Mouse (Mus musculus) embryonic facial prominence, embryonic 12.5 days (tissue): ENCODE results near the gene Kmt2e. TPM values are rescaled to one million over a fixed set of nuclear protein-coding genes. Genes with fewer than 3 reads are reported as not detected.
"Not testable (repeated sequence)": the region's sequence is repeated elsewhere in the genome, so short reads cannot be mapped to it uniquely, and the experiment has no call there.

Experiments used
- ATAC-seq: fragments of 200-750 bp; cut with Nextera tagmentation; 2 replicates; pipeline ENCODE4 v1.8.0; 2017; ENCODE audit not compliant: insufficient number of reproducible peaks, insufficient read depth, low FRiP score, low TSS enrichment
- H3K27ac ChIP-seq: fragments of 300-500 bp; sonication (generic); 2 replicates; pipeline ENCODE4 v1.5.1; 2016; ENCODE audit warnings: mild to moderate bottlenecking
- H3K27me3 ChIP-seq: fragments of 300-500 bp; sonication (generic); 2 replicates; pipeline ENCODE4 v1.6.1; 2016; ENCODE audit warnings: mild to moderate bottlenecking, moderate library complexity
- H3K36me3 ChIP-seq: fragments of 300-500 bp; sonication (generic); 2 replicates; pipeline ENCODE4 v1.6.1; 2016; ENCODE audit warnings: mild to moderate bottlenecking
- H3K4me1 ChIP-seq: fragments of 300-500 bp; sonication (generic); 2 replicates; pipeline ENCODE4 v1.6.1; 2016
- H3K4me2 ChIP-seq: fragments of 300-500 bp; sonication (generic); replicated peaks from 2 replicates; pipeline ENCODE4 v1.6.1; 2016; ENCODE audit warnings: mild to moderate bottlenecking, moderate library complexity
- H3K4me3 ChIP-seq: fragments of 300-500 bp; sonication (generic); 2 replicates; pipeline ENCODE4 v1.5.1; 2016; ENCODE audit warnings: mild to moderate bottlenecking
- H3K9ac ChIP-seq: fragments of 300-500 bp; sonication (generic); 2 replicates; pipeline ENCODE4 v1.6.1; 2016; ENCODE audit warnings: mild to moderate bottlenecking, moderate library complexity
- H3K9me3 ChIP-seq: fragments of 300-500 bp; sonication (generic); 2 replicates; pipeline ENCODE4 v1.6.1; 2016; ENCODE audit warnings: mild to moderate bottlenecking, moderate library complexity
- WGBS: fragments of 180-500 bp; shearing (Covaris S2); methylation state at CpG from one replicate; pipeline ENCODE4 v1.1.7; 2016; 5-methylcytosine and 5-hydroxymethylcytosine counted together
- polyA plus RNA-seq: library from polyadenylated mRNA; unstranded; fragments of >200 nt; fragmentation: Nextera tagmentation; extraction: Ambion mirVana; gene quantifications from 2 replicates; pipeline ENCODE4 v1.2.1, GENCODE M21; 2016

Gene Kmt2e
- polyA plus RNA-seq, 1 experiment from 2014 or later: 120 TPM

DNA sequence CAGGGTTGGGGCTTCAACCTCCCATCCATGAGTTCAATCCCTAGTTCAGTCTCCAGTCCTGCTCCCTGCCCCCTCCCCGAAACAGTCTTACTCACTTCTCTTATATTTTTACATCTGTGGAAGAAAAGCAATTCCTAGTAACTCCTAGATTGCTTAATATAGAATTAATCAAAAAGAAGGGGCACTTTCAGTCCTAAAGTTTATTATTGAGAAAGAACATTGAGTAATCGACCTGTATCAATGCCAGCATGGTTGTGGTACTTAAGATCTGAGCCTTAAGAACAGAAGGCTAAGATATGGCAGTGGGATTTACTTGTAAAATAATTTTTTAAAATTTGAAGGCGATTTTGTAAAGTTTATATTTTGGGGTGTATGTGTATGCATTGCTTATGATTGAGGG, 5.6 kb downstream of the Kmt2e start:
- H3K9ac ChIP-seq: no peak overlapping the region
- H3K9me3 ChIP-seq: no peaks in the 10 kb centered on the region
- H3K4me2 ChIP-seq: no peak overlapping the region
- peaks cover 5% of the 10 kb centered on the region; the same call in 1 of the 2 replicates for H3K4me1 ChIP-seq
- no peak overlapping the region for H3K4me3 ChIP-seq
- 92% methylated on average over 3 of the region's 3 CpGs for WGBS
- no peak overlapping the region for H3K27ac ChIP-seq
- no peak for ATAC-seq
- H3K27me3 ChIP-seq: no peaks in the 10 kb centered on the region
- no peaks in the 10 kb centered on the region for H3K36me3 ChIP-seq

GRCm38 (mm10) chr5:23440572-23440971, 6.3 kb downstream of the Kmt2e start:
- Histone ChIP-seq H3K4me1 (peaks cover 5% of the 10 kb centered on the region; the same call in 1 of the 2 replicates), H3K9ac (no peak overlapping the region), H3K4me2 (no peak overlapping the region), H3K27ac (no peak overlapping the region), H3K36me3 (no peaks in the 10 kb centered on the region), H3K9me3 (no peaks in the 10 kb centered on the region), H3K4me3 (no peak overlapping the region), H3K27me3 (no peaks in the 10 kb centered on the region)
- ATAC-seq: no peak

DNA sequence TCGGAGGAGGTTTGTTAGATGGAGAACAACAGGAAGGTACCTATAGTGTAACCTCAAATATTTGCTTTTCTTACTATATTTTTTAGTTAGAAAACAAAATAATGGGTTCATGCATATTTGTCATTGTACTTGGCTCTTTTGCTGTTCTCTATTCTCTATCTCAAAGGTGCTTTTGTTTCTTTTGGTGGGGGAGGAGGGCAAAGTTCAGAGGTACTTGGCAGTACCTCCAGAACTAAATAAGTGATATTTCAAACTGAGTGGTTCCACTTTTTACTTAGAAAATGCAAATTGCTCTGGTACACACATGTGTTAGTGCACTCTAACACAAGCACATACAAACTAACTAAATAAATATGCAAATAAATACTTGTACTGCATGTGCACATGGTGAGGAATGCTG, 7.7 kb downstream of the Kmt2e start:
- Histone ChIP-seq H3K4me1 (0 out of 2 replicates have a peak, but pooled peaks cover 3% of the 10 kb centered on the region), H3K27ac (no peak overlapping the region), H3K4me3 (no peak overlapping the region), H3K4me2 (no peak overlapping the region), H3K9ac (no peak overlapping the region), H3K27me3 (no peaks in the 10 kb centered on the region), H3K9me3 (no peaks in the 10 kb centered on the region), H3K36me3 (no peaks in the 10 kb centered on the region)
- 93% methylated on average over 1 of the region's 1 CpGs for WGBS
- ATAC-seq: no peak

GRCm38 (mm10) chr5:23444411-23444810, 10.2 kb downstream of the Kmt2e start:
- 82% methylated on average over 4 of the region's 4 CpGs for WGBS
- Histone ChIP-seq H3K27ac (no peak overlapping the region), H3K4me2 (no peak overlapping the region), H3K36me3 (no peaks in the 10 kb centered on the region), H3K9ac (no peak overlapping the region), H3K9me3 (no peaks in the 10 kb centered on the region), H3K4me3 (no peak overlapping the region), H3K4me1 (0 out of 2 replicates have a peak, but pooled peaks cover 3% of the 10 kb centered on the region), H3K27me3 (no peaks in the 10 kb centered on the region)
- ATAC-seq: no peak

DNA sequence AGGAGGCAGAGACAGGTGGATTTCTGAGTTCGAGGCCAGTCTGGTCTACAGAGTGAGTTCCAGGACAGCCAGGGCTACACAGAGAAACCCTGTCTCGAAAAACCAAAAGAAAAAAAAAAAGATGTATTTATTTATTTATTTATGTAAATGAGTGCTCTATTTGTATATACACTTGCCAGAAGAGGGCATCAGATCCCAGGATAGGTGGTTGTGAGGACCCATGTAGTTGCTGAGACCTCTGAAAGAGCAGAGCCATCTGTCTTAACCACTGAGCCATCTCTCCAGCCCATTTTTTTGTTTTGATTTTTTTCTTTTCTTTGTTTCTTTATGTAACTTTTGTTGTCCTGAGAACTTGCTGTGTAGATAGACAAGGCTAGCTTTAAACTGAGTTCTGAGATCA, 19.3 kb downstream of the Kmt2e start:
- not testable (repeated sequence) for H3K27me3 ChIP-seq, H3K9ac ChIP-seq, H3K27ac ChIP-seq, H3K4me1 ChIP-seq, H3K9me3 ChIP-seq, H3K4me3 ChIP-seq, ATAC-seq, H3K4me2 ChIP-seq
- peaks cover 13% of the 10 kb centered on the region for H3K36me3 ChIP-seq
- 89% methylated on average over 2 of the region's 2 CpGs for WGBS

GRCm38 (mm10) chr5:23461688-23462087, 27.4 kb downstream of the Kmt2e start:
- ATAC-seq: no peak
- no peak overlapping the region for H3K9ac ChIP-seq
- no peaks in the 10 kb centered on the region for H3K27me3 ChIP-seq
- H3K4me1 ChIP-seq: no peaks in the 10 kb centered on the region
- 72% methylated on average over 2 of the region's 2 CpGs for WGBS
- no peaks in the 10 kb centered on the region for H3K9me3 ChIP-seq
- H3K4me3 ChIP-seq: no peak overlapping the region
- no peak overlapping the region for H3K4me2 ChIP-seq
- no peak overlapping the region for H3K27ac ChIP-seq
- H3K36me3 ChIP-seq: peaks cover 18% of the 10 kb centered on the region

DNA sequence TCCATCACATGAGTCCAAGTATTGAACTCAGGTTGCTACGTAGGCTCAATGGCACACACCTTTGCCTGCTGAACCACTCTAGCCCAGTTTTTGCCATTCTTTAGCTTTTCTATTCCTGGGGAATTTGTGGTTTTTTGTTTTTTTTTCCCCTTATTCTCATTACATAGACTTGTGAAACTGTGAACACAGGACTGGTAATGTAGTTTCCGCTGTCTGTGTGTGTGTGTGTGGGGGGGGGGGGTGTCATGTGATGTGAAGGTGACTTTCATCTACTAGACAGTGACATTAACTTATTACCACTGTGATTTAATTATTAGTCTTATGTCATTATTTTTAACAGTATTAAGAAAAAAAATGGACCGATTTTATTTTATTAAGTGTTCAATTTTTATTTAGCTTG, 30.0 kb downstream of the Kmt2e start:
- H3K36me3 ChIP-seq: peaks cover 21% of the 10 kb centered on the region
- WGBS: 95% methylated on average over 3 of the region's 3 CpGs
- H3K27ac ChIP-seq: no peak overlapping the region
- H3K9me3 ChIP-seq: no peaks in the 10 kb centered on the region
- no peaks in the 10 kb centered on the region for H3K4me1 ChIP-seq
- ATAC-seq: no peak
- H3K27me3 ChIP-seq: no peaks in the 10 kb centered on the region
- no peak overlapping the region for H3K4me3 ChIP-seq
- H3K4me2 ChIP-seq: no peak overlapping the region
- H3K9ac ChIP-seq: no peak overlapping the region

- peaks cover 22% of the 10 kb centered on the region for H3K36me3 ChIP-seq
These were observed 30.5 kb downstream of the Kmt2e start for GRCm38 (mm10) chr5:23464743-23465142.

DNA sequence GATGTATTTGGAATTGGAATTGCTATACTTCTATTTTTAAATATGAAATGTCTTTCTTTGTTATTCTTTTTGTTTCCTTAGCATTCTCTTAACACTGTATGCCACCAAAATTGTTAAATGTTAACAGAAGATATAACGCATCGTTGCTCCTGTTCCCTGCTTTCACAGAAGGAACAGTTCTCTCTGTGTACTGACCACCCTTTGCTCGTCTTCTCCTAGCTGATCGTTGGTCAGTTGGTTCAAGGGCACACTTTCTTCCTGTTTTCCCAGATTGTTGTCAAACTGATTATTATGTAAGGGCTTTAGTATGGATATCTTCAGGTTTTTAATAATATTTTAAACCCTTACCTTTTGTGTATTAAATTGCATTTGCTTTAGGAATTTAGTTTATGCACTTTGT, 32.3 kb downstream of the Kmt2e start:
- H3K27me3 ChIP-seq: no peaks in the 10 kb centered on the region
- H3K9ac ChIP-seq: no peak overlapping the region
- ATAC-seq: no peak
- H3K4me2 ChIP-seq: no peak overlapping the region
- peaks cover 35% of the 10 kb centered on the region for H3K36me3 ChIP-seq
- H3K9me3 ChIP-seq: no peaks in the 10 kb centered on the region
- no peaks in the 10 kb centered on the region for H3K4me1 ChIP-seq
- no peak overlapping the region for H3K27ac ChIP-seq
- WGBS: 90% methylated on average over 4 of the region's 4 CpGs
- no peak overlapping the region for H3K4me3 ChIP-seq

More at GRCm38 (mm10) chr5:23464743-23465142, 30.5 kb downstream of the Kmt2e start:
- no peak for ATAC-seq
- WGBS: 91% methylated on average over 8 of the region's 8 CpGs
- Histone ChIP-seq H3K4me3 (no peak overlapping the region), H3K9me3 (no peaks in the 10 kb centered on the region), H3K4me1 (no peaks in the 10 kb centered on the region), H3K27me3 (no peaks in the 10 kb centered on the region), H3K4me2 (no peak overlapping the region), H3K9ac (no peak overlapping the region), H3K27ac (no peak overlapping the region)

DNA sequence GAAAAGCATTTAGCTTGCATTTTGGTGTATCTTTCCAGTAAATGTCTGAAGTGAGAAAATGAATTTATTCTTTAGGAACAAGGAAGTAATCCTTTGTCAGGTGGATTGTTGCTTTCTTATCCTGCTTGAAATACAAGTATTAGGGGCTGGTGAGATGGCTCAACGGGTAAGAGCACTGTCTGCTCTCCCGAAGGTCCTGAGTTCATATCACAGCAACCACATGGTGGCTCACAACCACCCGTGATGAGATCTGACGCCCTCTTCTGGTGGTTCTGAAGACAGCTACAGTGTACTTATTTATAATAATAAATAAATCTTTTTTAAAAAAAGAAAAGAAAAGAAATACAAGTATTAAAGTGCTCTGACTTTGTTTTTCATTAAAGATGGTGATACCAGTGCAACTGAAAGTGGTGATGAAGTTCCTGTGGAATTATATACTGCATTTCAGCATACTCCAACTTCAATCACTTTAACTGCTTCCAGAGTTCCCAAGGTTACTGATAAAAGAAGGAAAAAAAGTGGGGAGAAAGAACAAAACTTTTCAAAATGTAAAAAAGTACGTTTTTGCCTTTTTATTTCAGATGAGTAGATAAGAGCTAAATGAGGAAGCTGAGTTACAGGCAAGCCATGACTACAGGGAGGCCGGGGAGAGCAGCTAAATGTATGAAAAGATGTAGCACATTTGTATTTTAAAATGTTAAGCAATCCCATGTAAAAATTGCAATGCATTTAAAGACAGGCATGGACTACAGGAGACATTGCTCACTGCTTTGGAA, 39.0 kb downstream of the Kmt2e start:
- peaks cover 42% of the 10 kb centered on the region for H3K36me3 ChIP-seq
- WGBS: 73% methylated on average over 6 of the region's 6 CpGs
- ATAC-seq: no peak

GRCm38 (mm10) chr5:23483811-23484210, 49.6 kb downstream of the Kmt2e start:
- no peak for ATAC-seq
- H3K36me3 ChIP-seq: peaks cover 72% of the 10 kb centered on the region
- no peaks in the 10 kb centered on the region for H3K27me3 ChIP-seq
- no peak overlapping the region for H3K4me3 ChIP-seq
- WGBS: 91% methylated on average over 7 of the region's 7 CpGs
- no peak overlapping the region for H3K27ac ChIP-seq
- H3K4me1 ChIP-seq: no peaks in the 10 kb centered on the region
- H3K4me2 ChIP-seq: no peak overlapping the region
- no peaks in the 10 kb centered on the region for H3K9me3 ChIP-seq
- H3K9ac ChIP-seq: no peak overlapping the region

More for the DNA sequence above, 39.0 kb downstream of the Kmt2e start:
- no peaks in the 10 kb centered on the region for H3K9me3 ChIP-seq
- H3K9ac ChIP-seq: no peak overlapping the region
- no peak overlapping the region for H3K27ac ChIP-seq
- H3K4me1 ChIP-seq: no peaks in the 10 kb centered on the region
- H3K4me3 ChIP-seq: no peak overlapping the region
- no peaks in the 10 kb centered on the region for H3K27me3 ChIP-seq
- no peak overlapping the region for H3K4me2 ChIP-seq

DNA sequence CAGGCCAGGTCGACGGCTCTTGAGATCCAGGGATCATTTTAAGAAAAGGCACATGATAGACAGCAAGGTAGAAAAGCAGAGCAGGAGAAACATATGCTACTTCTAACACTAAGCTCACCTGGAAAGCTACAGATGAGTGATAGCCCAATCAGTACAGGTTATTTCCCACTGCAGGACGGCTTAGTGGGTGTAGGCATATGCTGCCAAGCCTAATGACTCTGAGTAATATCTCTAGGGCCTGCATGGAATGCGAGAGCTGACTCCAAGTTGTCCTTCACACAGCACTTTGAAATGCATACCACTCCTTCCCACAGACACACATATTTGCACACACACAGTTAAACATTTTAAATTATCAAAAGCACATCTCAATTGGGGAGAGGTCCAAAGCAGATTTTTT, 55.0 kb downstream of the Kmt2e start:
- 81% methylated on average over 4 of the region's 4 CpGs for WGBS
- Histone ChIP-seq H3K4me2 (no peak overlapping the region), H3K9me3 (no peaks in the 10 kb centered on the region), H3K27me3 (no peaks in the 10 kb centered on the region), H3K4me1 (no peaks in the 10 kb centered on the region), H3K36me3 (peaks cover 74% of the 10 kb centered on the region), H3K27ac (no peak overlapping the region), H3K9ac (no peak overlapping the region), H3K4me3 (no peak overlapping the region)
- ATAC-seq: no peak
